Mouse (Mus musculus) kidney, adult 2 months (tissue): ENCODE measurements around the gene Rap1a.

Source experiments
- CTCF ChIP-seq: fragments of 200-500 bp; conservative IDR thresholded peaks from 2 replicates; pipeline ENCODE4 v1.5.1; 2011; ENCODE audit warnings: low read depth, mild to moderate bottlenecking, control low read depth, low read length, moderate library complexity, mixed read lengths; ENCODE audit not compliant: insufficient read depth, insufficient read length
- POLR2A ChIP-seq: fragments of 200-500 bp; IDR thresholded peaks from one replicate; pipeline ENCODE4 v1.6.1; 2011; ENCODE audit warnings: low read depth, low read length, control low read depth

DNA sequence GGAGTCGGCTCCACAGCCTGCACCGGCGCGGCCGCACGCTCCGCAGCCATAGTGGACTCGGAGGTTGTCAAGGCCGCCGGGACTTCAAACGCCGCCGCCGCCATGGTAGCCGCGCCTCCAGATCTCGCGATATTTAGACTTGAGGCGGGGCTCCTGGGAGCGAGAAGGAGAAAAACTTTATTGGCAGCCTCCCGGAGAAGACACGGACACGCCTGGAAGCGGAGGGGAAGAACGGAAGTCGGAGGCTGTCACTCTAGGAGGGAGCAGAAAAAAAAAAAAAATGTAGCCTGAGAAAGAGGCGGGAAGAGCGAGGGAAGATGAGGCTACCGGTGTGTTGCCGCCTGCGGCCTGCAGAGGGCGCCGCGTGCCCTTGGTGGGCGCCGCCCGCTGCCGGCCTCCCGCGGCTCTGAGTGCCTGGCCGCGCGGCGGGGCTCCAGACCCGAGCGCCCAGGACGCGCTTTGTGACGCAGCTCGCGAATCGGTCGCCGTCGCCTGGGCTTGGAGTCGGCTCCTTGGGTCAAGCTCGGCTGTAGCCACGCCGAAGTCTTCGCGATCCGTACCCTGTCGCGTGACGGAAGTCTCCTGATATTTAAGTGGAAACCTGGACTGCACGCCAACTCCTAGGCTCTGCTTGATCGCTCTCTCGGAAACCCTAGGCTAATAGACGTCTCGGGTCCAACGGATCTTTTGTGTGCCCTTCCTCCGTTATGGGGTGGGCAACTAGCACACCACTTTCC, 113.6 kb downstream of the Rap1a start, which contains the start of gene Ddx20:
- TF ChIP-seq POLR2A (peak; percentile 22), CTCF (peak; percentile 78)
